Mouse (Mus musculus): ENCODE results near the gene March4. TPM values are rescaled to one million over a fixed set of nuclear protein-coding genes. Genes with fewer than 3 reads are reported as not detected.

March4 gene
- polyA plus RNA-seq, 1 experiment from 2014 or later, result not detected

GRCm38 (mm10) chr1:72379752-72380353 lies 156.9 kb downstream of the March4 start:
- no peak for TF ChIP-seq EP300 (IDR thresholded peaks at IDR 0.05; ENCODE audit: low read depth)
- no peak for TF ChIP-seq CTCF (IDR thresholded peaks at IDR 0.05; ENCODE audit: low read depth)
- DNase-seq, result no peak
- Histone ChIP-seq H3K4me2 (ENCODE audit: low read depth, low read length) (no peak overlapping the region), H3K9ac (replicated peaks) (no peak overlapping the region), H3K4me3 (ENCODE audit: low read depth, low read length) (no peak overlapping the region), H3K36me3 (replicated peaks; ENCODE audit: insufficient read depth, low read length) (peaks cover 8% of the 10 kb centered on the region; the same call in 1 of the 2 replicates), H3K4me1 (ENCODE audit: insufficient read depth) (no peaks in the 10 kb centered on the region), H3K27me3 (ENCODE audit: insufficient read depth, low read length) (no peaks in the 10 kb centered on the region), H3K27ac (ENCODE audit: low read depth) (no peak overlapping the region), H3K9me3 (ENCODE audit: low read length) (no peaks in the 10 kb centered on the region)
- no peak for ATAC-seq
- 91% methylated on average over 11 of the region's 11 CpGs for WGBS (ENCODE audit: insufficient replicate concordance)

DNA sequence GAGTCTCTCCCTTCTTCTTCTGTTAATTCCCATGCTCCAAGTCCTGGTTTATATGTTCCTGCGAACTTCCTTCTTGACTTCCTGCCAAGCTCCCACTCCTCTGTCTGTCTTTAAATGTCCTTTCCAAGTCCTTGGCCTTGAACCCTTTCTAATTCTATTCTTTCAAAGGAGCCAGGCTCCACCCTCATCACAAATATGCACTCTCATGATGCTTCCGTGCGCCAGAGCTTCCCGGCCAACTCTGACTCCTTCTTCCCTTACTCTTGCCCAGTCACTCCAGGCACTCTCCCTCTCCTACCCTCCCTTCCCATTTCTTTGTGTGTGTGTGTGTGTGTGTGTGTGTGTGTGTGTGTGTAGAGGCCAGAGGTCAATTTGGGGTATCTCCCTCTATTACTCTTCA lies 158.6 kb downstream of the March4 start:
- no peak for DNase-seq
- no peaks in the 10 kb centered on the region for H3K27me3 ChIP-seq (ENCODE audit: insufficient read depth, low read length)
- H3K4me2 ChIP-seq (ENCODE audit: low read depth, low read length), result no peak overlapping the region
- no peak overlapping the region for H3K9ac ChIP-seq (replicated peaks)
- peaks cover 8% of the 10 kb centered on the region; the same call in 1 of the 2 replicates for H3K36me3 ChIP-seq (replicated peaks; ENCODE audit: insufficient read depth, low read length)
- WGBS (ENCODE audit: insufficient replicate concordance), result 75% methylated on average over 4 of the region's 4 CpGs
- H3K27ac ChIP-seq (ENCODE audit: low read depth), result no peak overlapping the region
- no peak for ATAC-seq
- no peak overlapping the region for H3K4me3 ChIP-seq (ENCODE audit: low read depth, low read length)
- H3K4me1 ChIP-seq (ENCODE audit: insufficient read depth), result no peaks in the 10 kb centered on the region
- no peak for TF ChIP-seq CTCF (IDR thresholded peaks at IDR 0.05; ENCODE audit: low read depth)
- no peak for TF ChIP-seq EP300 (IDR thresholded peaks at IDR 0.05; ENCODE audit: low read depth)
- no peaks in the 10 kb centered on the region for H3K9me3 ChIP-seq (ENCODE audit: low read length)

Other genes with a start within 250 kb of the March4 start
- gene Xrcc5, start 229.5 kb downstream of the March4 start, polyA plus RNA-seq (2015; fragmentation: Nextera tagmentation; extraction: Ambion mirVana), result 10.3 and 10.8 TPM in 2 replicates
- 3.0 and 3.5 TPM in 2 replicates for gene Smarcal1, start 46.3 kb upstream of the March4 start, polyA plus RNA-seq (2015; fragmentation: Nextera tagmentation; extraction: Ambion mirVana)
- not detected in 2 replicates for gene Ankar, start 163.6 kb upstream of the March4 start, polyA plus RNA-seq (2015; fragmentation: Nextera tagmentation; extraction: Ambion mirVana)
- 1,210 and 1,257 TPM in 2 replicates for gene Rpl37a, start 174.4 kb upstream of the March4 start, polyA plus RNA-seq (2015; fragmentation: Nextera tagmentation; extraction: Ambion mirVana)

All from liver, postnatal 0 days (tissue).